Mouse (Mus musculus) thymus, adult 2 months (tissue): ENCODE data around the gene Ptprq. TPM values are rescaled to one million over a fixed set of nuclear protein-coding genes. Genes with fewer than 3 reads are reported as not detected.

Experiments
- DNase-seq: peaks from one replicate; pipeline ENCODE4 v3.0.0; 2021
- H3K27ac ChIP-seq: fragments of 200-500 bp; 2 replicates; pipeline ENCODE4 v1.5.1; 2012; ENCODE audit warnings: low read length, control low read depth; ENCODE audit not compliant: control insufficient read depth, insufficient read depth
- H3K27me3 ChIP-seq: fragments of 200-500 bp; 2 replicates; pipeline ENCODE4 v1.6.1; 2012; ENCODE audit warnings: mild to moderate bottlenecking, low read length, moderate library complexity, mixed read lengths; ENCODE audit not compliant: control insufficient read depth, insufficient read depth
- H3K36me3 ChIP-seq: fragments of 200-500 bp; 2 replicates; pipeline ENCODE4 v1.6.1; 2012; ENCODE audit warnings: mild to moderate bottlenecking, low read length, moderate library complexity; ENCODE audit not compliant: control insufficient read depth, insufficient read depth
- H3K4me1 ChIP-seq: fragments of 200-500 bp; replicated peaks from 2 replicates; pipeline ENCODE4 v1.6.1; 2012; ENCODE audit warnings: low read length; ENCODE audit not compliant: control insufficient read depth, insufficient read depth
- H3K4me3 ChIP-seq: fragments of 200-500 bp; 2 replicates; pipeline ENCODE4 v1.5.1; 2012; ENCODE audit warnings: mild to moderate bottlenecking, low read length, control low read depth, moderate library complexity; ENCODE audit not compliant: control insufficient read depth, insufficient read depth
- CTCF ChIP-seq: fragments of 200-500 bp; IDR thresholded peaks from 2 replicates; pipeline ENCODE4 v1.5.1; 2012; ENCODE audit warnings: mild to moderate bottlenecking, control low read depth, low read length, moderate library complexity, borderline replicate concordance; ENCODE audit not compliant: control insufficient read depth, poor library complexity, insufficient read depth; ENCODE audit errors: extremely low read depth
- POLR2A ChIP-seq: fragments of 200-500 bp; IDR thresholded peaks from 2 replicates; pipeline ENCODE4 v1.6.1; 2012; ENCODE audit warnings: mild to moderate bottlenecking, low read length, control low read depth, moderate library complexity; ENCODE audit not compliant: control insufficient read depth, poor library complexity, insufficient read depth; ENCODE audit errors: extremely low read depth
- WGBS: fragments of 180-500 bp; shearing (Covaris S2); methylation state at CpG from one replicate; pipeline ENCODE4 v1.1.7; 2018; 5-methylcytosine and 5-hydroxymethylcytosine counted together
- polyA plus RNA-seq: library from polyadenylated mRNA; depleted of rRNA; stranded (reverse); fragments of >200 nt; gene quantifications from 2 replicates; pipeline ENCODE4 v1.2.3, GENCODE M21; 2012

The Ptprq gene
- polyA plus RNA-seq, 1 experiment: 1.2 TPM

DNA sequence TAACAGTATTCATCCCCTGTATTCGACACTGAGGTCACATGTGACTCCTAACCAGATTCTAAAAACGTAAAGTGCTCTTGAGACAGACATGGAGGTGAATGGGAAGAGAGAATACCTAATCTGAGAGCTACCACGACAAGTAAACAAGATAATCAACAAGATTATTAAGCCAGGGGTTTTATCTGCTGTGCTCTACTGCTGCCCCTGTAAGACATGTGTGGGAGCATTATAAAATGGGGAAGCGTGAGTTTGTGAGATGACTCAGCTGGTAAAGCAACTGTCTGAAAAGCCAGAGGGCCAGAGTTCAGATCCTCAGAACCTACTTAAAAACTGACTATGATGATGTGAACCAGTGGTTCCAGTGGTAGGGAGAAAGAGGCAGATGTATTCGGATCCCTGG lies 22.7 kb downstream of the Ptprq start:
- no peaks in the 10 kb centered on the region for H3K27me3 ChIP-seq
- WGBS: 74% methylated on average over 5 of the region's 5 CpGs
- H3K27ac ChIP-seq: no peak overlapping the region
- TF ChIP-seq CTCF (no peak), POLR2A (no peak)
- H3K4me3 ChIP-seq: no peak overlapping the region
- H3K4me1 ChIP-seq: no peaks in the 10 kb centered on the region
- H3K36me3 ChIP-seq: no peaks in the 10 kb centered on the region
- no peak for DNase-seq

DNA sequence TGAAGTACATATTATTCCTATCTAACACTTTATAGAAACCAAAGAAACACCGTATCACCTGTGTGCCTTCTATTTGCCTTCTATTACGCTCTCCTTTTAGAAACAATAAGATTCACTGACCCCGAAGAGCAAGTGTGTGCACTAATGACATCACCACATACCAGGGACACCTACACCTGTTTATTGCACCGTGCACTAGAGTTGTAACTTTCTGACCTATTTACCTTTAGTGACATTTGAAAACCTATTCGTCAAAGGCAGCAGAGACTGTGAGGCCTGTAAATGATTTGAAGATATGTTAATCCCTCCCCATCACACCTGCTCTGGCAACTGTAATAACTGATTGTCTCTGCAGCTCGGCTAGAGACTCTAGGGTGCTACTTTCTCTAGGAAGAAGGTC lies 32.5 kb downstream of the Ptprq start:
- TF ChIP-seq CTCF: no peak
- TF ChIP-seq POLR2A: no peak
- Histone ChIP-seq H3K4me1 (no peaks in the 10 kb centered on the region), H3K36me3 (no peaks in the 10 kb centered on the region), H3K27me3 (no peaks in the 10 kb centered on the region), H3K27ac (no peak overlapping the region), H3K4me3 (no peak overlapping the region)
- WGBS: 89% methylated on average over 6 of the region's 6 CpGs
- DNase-seq: no peak

DNA sequence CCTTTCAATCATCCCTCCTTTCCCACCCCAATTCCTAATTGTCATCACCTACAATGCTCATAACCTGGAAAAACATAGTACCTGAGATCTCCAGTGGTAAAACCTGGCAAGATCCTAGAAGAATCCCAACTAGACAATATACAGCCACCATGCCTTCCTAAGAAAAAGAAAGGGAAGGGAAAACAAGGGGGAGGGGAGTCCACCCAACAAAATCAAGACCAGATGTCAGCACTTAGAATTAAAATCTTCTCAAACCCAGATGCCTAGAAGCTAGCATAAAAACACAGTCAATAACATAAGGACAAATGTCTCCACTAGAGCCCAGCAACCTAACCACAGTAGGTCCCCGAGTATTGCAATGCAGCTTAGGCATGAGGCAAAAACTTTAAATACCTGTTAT lies 43.9 kb downstream of the Ptprq start:
- H3K27me3 ChIP-seq: no peaks in the 10 kb centered on the region
- no peak overlapping the region for H3K27ac ChIP-seq
- DNase-seq: no peak
- no peaks in the 10 kb centered on the region for H3K36me3 ChIP-seq
- no peaks in the 10 kb centered on the region for H3K4me1 ChIP-seq
- no peak overlapping the region for H3K4me3 ChIP-seq
- no peak for TF ChIP-seq CTCF
- no peak for TF ChIP-seq POLR2A
- 68% methylated on average over 1 of the region's 1 CpGs for WGBS

DNA sequence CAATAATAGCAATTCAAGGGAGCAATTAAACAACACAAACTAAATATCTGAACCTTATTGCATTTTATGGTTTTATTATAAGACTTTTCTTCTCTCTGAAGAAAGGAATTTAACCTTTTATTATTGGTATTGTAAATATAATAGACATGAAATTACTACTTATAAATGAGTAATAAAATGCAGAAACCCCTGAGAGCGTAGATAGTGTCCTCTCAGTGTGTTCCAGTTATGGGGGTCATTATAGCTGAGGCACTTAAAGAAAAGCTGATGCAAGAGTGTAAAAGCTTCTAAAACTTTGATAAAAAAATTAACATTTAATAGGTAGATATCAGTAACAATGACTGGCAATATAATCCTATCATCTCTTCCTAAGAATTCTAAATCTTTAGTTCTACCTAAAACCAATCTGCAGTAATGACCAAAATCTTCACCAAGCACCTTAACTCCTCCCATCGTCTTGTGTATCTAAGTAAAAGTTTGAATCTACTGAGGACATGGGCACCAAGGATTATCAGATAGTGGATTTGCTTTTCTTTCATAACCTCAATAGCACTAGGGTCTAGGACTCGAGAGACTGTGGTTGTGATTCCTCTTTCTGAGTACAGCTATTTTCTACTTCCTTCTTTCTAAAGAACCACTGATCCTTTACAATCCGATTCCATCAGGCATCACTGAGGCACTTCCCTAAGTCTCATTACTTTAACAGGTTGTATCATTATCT lies 51.3 kb downstream of the Ptprq start:
- no peak for TF ChIP-seq POLR2A
- TF ChIP-seq CTCF: no peak
- 72% methylated on average over 4 of the region's 4 CpGs for WGBS
- H3K4me1 ChIP-seq: no peaks in the 10 kb centered on the region
- no peak overlapping the region for H3K4me3 ChIP-seq
- H3K27ac ChIP-seq: no peak overlapping the region
- no peaks in the 10 kb centered on the region for H3K27me3 ChIP-seq
- DNase-seq: no peak
- H3K36me3 ChIP-seq: no peaks in the 10 kb centered on the region

DNA sequence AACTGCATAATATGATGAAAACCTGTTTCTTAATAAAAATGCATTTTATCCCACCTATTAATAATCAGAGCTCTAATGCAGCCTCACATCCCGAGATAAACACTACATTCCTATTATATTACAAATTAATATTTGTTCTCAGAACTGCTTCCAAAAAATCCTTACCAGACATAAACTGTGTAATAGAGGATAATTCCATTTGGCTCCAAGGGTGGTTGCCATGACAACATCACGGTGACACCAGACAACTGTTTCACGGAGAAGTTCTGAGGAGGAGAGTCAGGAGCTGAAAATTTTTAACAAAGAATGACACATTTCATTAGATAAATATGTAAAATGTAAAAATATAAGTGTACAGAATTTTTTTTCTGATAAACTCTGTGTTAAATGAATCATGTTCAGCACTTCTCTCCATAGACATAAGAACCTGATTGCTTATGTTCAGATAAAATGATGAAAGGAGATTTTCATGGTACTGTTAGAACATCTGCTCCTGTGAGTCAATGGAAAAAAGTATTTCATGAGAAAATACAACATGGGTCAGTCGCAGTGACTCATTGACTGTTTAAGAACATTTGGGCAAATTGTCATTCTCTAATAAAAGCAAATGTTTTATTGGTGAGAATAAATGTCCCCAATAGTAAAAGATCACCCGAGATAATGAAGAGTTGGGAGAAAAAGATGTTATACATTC lies 57.3 kb downstream of the Ptprq start:
- Histone ChIP-seq H3K27me3 (no peaks in the 10 kb centered on the region), H3K4me1 (no peaks in the 10 kb centered on the region), H3K27ac (no peak overlapping the region), H3K36me3 (no peaks in the 10 kb centered on the region), H3K4me3 (no peak overlapping the region)
- TF ChIP-seq POLR2A (no peak), CTCF (no peak)
- no peak for DNase-seq
- WGBS: 89% methylated on average over 5 of the region's 5 CpGs

DNA sequence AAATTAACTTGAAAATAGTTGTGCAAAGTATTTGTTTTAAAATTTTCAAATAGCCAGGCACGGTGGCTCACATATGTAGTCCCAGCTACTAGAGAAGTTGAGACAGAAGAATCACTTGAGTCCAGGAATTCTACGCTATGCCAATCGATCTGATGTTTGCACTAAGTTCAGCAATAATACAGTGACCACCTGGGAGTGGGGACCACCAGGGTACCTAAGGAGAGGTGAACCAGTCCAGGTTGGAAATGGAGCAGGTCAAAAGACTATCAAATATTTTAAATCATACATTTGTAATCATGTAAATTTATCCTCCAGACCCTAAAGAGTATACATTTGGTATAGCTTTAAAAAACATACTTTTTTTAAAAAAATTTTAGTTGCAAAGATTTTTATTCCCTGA lies 57.9 kb downstream of the Ptprq start:
- Histone ChIP-seq H3K27me3 (no peaks in the 10 kb centered on the region), H3K36me3 (no peaks in the 10 kb centered on the region), H3K4me1 (no peaks in the 10 kb centered on the region), H3K4me3 (no peak overlapping the region), H3K27ac (no peak overlapping the region)
- DNase-seq: no peak
- 96% methylated on average over 3 of the region's 3 CpGs for WGBS
- TF ChIP-seq POLR2A (no peak), CTCF (no peak)
